Mouse (Mus musculus) left cerebral cortex, postnatal 25 days (tissue): ENCODE measurements around the gene Slc25a25. TPM values are rescaled to one million over a fixed set of nuclear protein-coding genes. Genes with fewer than 3 reads are reported as not detected.
A peak's percentile ranks its signal among the peaks of the same experiment; 100 is the strongest.

ENCODE experiments used
- DNase-seq, 2 experiments: peaks; one replicate each; pipeline ENCODE4 v3.0.0; 2022; ENCODE audit warnings: low spot score in 2 of 2, mixed read lengths in 1 of 2
- intact Hi-C: fragments of 180-260 bp; cut with DNase I; formaldehyde crosslinking; loops from one replicate; pipeline ENCODE4 v1.15.1; 2025
- total RNA-seq, 2 experiments: library from RNA; stranded (reverse); gene quantifications; 2 replicates each; pipeline ENCODE4 v1.2.3; 2021

Slc25a25 gene
- total RNA-seq, 2 experiments from 2014 or later: 59.0 to 64.8 TPM

DNA sequence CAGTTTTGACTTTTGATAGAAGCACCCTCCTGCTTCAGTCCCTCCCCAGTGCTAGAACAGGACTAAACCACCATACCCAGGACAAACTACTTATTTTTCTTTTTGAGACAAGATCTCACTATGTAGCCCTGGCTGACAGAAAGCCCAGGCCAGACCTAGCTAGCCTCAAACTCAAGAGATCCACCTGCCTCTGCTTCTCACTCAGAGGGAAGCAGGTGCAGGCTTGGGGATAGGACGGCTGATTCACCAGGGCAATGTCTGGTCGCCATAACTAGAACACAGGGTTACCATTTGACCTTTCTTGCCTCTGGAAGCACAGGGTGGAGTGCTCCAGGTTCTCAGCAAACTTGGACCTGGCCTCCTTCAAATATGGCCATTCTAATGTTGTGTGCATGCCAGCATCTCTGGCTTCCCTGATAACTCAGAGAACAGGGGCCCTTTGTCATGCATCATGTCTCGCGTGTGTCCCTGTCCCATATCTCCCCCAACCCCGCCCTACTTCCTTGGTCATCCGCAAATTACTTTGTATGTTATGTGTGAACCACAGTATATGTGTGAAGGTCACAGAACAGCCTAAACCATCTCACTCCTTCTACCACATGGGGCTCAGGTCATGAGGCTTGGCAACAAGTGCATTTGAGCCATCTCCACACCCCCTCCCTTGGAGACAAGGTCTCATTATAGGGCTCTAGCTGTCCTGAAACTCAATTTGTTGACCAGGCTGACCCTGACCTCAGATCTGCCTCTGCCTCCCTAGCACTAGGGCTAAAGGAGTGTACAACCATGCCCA, 38.3 kb downstream of the Slc25a25 start:
- no peak for DNase-seq
- intact Hi-C loops: no loop called here

DNA sequence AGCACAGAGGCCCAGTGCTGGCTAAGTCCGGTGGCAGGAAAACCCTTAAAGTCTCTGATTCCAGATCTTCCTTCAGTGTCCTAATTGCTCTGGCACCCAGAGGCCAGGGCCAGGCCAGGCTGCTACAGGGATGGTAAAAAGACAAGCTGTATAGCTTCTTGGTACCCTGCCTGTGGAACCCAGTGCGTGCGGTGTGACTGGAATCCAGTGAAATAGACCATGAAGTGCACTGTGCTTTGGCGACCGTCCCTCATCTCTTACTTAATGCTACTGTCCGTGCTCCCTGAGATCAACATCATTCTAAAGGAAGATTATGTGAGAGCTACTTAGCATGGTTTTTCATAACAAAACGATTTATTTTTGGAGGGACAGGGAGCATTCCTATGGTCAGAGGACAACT, 39.8 kb downstream of the Slc25a25 start:
- intact Hi-C loops: no loop called here
- DNase-seq: no peak

DNA sequence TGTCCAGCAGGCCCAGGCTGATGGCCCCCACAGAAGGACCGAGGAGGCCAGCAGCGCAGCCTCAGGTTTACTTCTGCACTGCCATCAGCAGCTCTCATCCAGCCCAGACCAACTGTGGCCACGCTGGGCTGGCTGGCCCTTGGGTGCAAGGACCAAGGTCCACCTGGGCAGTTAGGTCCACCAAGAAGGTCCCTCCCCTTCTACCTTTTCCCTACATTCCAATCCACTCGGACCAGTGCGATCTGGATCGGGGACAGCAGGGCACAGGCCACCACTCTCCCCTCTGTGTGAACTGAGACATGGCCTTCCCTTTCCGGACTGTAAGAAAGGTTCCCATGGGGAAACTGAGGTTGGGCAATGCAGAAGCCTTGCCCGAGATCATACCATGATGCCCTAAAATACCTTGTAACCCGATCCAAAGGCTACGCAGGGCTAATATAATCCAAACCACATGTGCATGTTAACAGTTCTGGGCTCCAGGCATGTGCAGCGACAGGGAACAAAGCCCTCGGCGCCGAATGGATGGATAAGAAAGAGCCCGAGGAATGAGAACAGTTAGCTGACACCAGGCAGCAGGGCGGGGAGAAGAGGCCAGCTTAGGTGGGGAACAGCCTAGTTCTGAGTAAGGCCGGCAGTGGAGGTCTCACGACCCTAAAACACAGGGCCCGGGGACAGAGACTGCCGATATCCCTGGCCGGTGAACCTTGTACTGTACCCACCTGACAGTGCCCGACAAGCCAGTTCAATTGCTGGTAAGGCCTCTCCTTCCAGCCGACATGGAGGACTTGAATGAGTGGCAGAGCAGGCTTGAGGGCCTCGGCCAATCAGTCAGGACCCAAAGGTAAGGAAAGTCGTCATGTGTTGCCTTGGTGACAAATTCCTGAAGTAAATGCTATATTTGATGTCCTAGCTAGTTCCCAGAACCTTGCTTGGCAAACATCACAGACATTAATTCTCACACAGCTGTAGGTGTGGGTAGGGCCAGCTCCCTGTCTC, 42.5 kb downstream of the Slc25a25 start:
- DNase-seq: no peak
- intact Hi-C loops: no loop called here

DNA sequence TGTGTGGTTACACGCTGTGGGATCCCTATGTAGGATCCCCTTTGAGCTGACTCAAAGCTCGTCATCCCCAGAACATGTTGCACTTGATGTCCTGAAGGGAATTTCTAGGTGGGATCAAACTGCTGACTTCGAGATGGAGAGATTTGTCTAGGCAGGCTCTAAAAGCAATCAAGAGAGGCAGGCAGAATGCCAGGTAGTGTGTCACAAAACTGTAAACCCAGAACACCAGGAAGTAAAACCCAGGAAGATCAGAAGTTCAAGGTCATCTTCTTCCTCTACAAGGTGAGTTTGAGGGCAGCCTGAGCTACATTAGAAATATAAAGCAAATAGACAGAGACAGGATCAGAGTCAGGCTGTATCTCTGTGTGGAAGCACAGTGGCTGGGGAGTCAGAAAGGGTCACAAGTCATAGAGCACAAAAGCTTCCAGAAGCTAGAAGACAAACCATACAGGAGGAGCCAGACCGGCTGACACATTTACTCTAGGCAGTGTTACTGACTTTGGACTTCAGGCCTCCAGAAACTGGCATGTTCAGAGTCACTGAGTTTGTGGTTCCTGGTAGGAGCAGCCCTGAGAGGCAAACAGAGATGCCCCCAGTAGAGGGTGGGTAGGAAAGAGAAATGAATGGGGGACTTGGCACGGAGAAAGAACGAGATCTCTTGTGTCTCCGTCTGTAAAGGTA, 44.0 kb downstream of the Slc25a25 start:
- intact Hi-C loops: no loop called here
- DNase-seq: no peak

DNA sequence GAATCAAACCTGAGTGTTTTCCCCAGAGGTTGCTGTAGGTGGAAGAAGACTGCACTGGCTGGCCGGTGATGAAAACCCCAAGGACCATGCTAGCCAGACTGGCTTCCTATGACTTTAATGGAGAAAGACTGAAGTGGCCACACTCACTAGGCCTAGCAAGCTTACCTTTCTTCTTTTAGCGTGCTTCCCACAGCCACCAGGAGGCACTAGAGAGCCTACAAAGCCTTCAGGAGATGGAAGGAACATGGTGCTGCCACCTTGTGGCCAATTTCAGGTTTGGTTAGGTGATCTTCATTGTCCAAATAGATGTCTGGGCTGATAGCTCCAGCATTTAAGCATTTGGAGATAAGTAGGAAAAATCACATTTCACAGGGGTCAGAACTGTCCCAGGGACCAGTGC, 46.6 kb downstream of the Slc25a25 start:
- DNase-seq: peak; percentile 96 to 97
- intact Hi-C loops: loop anchor here (1.0 to 2.0 kb wide), 2 partner anchors 83 to 162 kb away; no protein-coding TSS in a partner anchor

DNA sequence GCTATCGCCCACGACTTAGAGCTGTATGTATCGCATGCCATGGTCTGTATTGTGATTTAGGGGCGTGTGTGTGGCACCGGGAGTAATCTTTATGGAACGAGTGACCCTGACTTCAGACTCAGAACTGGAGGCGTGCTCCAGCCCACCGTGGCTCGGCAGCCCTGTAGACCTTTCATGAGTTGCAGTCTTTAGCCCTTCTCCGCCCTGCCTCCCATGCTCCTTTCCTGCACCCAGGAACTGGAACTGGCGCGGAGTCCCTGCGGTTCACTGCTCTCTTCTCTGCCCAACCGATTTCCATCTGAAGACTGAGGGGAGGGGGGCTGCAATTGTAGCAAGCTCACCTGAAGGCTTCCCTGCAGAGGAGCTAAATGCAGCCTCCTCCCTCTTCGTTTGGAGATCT, 54.5 kb downstream of the Slc25a25 start:
- intact Hi-C loops: no loop called here
- no peak for DNase-seq

DNA sequence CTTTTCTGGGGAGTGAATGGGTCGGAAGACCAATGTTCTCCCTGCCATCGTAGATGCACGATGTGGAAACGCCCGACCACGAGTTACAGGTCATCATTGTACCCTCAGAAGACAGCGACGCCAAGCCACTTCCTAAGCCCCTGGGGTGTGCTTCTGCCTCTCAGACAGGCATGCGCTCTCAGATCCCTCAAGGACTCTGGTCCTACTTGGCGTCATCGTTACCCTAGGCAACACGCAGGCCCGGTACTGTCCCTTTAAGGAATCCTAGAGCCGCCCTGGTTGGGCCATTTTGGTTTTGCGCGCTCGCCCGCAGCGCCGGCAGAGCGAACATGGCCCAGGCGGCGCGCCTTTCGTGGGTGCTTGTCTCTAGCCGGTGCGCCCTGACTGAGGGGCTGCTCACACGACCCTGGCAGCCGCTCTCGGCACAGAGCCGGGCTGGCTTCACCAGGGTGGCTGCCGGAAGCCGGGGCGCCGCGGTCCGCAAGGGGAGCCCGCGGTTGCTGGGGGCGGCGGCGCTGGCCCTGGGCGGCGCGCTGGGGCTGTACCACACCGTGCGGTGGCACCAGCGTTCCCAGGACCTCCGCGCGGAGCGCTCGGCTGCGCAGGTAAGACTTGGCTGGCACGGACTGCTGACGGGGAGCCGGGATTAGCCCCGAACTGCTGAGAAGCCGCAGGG, 55.2 kb downstream of the Slc25a25 start:
- peak; percentile 95 to 98 for DNase-seq
- intact Hi-C loops: no loop called here

DNA sequence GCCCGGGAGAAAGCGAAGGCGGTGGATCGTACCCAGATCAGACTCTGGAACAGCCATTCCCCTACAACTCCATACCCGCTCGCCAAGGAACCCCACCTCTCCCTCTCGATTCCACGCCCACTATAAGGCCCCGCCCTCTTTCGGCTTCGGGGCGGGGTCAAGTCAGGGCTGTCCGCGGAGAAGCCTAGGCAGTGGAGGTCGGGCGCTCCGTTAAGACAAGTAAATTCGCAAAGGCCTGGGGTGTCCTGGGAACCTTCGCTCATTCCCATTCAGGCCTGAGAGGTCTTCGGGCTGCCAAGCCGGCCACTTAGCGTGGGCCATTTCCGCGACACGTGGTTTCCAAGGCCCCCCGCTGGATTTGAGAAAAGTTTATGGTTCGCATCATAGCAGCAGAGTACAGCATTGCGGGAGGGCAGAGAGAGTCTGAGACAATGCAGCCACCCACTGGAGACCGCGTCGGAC, 55.7 kb downstream of the Slc25a25 start, which contains the start of gene Ptges2:
Gene Ptges2, plus strand, starts transcription at position 413 of the 462 bp plus-strand sequence.
- peak; percentile 94 for DNase-seq
- intact Hi-C loops: no loop called here

DNA sequence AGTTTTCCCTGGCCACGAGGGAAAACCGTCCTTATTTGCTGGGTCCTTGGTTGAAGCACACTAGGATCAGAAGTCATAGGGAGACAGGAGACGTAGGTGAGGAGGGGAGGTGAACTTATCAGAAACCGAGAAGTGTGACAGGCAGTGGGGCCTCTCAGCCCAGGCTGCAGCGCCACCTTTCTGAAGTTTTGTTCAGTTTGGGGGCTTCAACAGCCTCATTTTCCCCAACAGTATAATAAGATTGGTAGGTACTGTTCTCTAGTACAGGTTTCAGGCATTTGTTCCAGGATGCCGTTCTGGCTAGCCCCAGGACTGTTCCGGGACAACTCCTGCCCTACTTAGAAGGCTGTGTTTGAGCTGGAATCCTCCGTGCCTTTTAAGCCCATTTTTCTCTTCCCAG, 56.3 kb downstream of the Slc25a25 start:
- intact Hi-C loops: no loop called here
- no peak for DNase-seq

DNA sequence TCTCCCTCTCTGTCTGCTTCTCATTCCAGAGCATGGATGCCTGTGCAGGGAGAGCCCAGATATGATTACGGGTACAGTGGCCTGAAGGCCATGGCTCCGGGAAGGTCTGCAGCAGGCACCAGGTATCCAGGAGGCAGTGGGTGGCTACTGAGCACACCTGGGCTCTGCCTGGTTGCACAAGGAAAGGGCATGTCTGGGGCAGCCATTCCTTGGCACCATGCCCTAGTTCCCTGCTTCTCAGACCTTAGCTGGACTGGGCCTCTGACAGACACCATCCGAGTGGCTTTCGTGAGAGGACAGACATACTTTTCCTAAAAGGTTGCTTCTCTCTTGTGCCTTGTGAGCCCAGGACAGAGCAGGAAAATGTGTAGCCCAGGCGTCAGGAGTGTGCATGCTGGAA, 59.2 kb downstream of the Slc25a25 start:
- no peak for DNase-seq
- intact Hi-C loops: no loop called here

DNA sequence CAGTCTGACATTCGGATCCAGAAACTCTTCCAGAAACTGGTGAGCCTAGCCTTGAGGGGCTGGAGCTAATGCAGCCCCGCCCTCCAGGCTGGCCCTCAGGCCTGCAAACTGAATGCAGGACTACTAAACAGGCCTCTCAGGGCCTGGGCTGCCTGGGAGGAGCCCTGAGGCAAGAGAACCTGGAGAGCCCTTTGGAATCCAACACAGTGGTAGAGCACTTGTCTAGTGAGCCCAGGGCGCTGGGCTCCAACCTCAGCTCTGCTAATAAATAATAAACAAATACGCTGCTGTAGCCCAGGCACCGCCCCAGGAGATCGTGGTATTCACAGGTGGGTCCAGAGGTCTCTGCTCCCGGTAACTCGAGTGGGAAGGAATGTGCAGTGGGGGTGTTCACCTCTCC, 60.4 kb downstream of the Slc25a25 start:
- no peak for DNase-seq
- intact Hi-C loops: no loop called here

DNA sequence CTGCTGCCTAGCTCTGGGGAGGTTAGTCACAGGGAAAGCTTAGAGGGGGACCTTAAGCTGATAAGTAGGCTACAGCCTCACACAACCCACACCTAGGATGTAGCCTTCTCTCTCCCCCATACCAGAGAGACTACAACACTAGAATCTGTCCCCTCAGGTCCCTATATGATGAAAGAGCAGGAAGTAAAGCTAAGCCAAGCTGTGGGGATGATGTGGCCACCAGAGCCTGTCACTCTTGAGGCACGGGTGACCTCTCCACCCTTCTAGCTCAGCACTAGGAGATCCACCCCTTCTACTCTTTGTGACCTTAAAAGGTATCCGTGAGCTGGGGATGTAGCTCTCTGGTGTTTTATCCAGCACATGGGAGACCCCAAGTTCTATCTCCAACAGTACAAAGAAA, 62.1 kb downstream of the Slc25a25 start:
- intact Hi-C loops: no loop called here
- DNase-seq: no peak

DNA sequence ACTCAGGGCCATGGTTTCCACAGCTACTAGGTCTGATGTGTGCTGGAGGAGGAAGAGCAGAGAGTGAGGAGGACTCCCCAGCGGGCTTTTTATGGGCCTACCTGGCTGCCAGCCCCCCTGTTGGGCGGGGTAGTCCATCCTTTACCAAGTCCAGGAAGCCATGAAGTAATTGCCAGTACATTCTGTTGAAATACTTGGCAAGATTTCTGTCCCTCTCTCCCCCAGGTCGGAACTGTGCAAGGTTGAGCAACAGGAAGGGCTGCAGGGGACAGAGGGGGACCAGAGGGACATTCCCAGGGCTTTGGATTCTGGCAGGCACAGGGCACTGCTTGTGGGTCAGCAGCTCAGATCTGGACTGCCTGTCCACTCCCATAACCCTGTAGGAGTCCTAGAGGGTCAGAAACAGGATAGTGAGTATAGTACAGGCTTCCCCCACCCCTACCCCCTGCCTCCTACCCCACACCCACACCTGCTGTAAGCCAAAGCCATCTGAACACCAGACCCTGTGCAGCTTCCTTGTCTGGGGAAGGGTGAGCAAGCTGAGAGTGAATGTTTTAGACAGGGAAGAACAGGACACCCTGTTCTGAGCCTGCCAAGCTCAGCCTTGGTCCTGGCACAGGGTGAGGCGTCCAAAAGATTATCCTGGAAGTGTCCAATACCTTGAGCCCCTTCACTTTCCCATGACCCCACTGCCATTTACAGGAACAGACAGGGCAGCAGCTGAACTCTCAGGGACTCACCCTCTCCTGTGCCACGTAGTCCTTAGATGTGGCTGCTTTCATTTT, 63.3 kb downstream of the Slc25a25 start, which contains the start of gene Lcn2:
Gene Lcn2, minus strand, starts transcription at position 547 of the 785 bp plus-strand sequence.
- intact Hi-C loops: no loop called here

DNA sequence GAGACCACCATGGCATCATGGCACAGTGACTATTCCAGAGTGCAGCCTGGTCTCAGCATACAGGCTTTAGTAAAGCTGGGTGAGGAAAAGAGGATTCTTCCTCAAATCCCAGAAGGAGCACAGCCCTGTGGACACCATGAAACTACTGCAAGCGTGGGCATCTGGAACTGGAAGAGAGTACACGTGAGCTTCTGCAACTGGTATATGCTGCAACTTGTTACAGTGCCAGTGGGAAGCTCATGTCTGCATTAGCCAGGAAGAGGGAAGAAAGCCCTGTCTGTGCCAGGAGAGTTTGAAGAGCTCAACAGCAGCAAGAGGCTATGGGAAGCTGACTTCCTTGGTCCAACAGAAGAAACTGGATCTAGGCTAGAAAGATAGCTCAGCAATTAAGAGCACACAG, 68.6 kb downstream of the Slc25a25 start:
- DNase-seq: peak; percentile 18 to 63
- intact Hi-C loops: no loop called here

More for the DNA sequence above, 63.3 kb downstream of the Slc25a25 start, which contains the start of gene Lcn2:
- no peak for DNase-seq

DNA sequence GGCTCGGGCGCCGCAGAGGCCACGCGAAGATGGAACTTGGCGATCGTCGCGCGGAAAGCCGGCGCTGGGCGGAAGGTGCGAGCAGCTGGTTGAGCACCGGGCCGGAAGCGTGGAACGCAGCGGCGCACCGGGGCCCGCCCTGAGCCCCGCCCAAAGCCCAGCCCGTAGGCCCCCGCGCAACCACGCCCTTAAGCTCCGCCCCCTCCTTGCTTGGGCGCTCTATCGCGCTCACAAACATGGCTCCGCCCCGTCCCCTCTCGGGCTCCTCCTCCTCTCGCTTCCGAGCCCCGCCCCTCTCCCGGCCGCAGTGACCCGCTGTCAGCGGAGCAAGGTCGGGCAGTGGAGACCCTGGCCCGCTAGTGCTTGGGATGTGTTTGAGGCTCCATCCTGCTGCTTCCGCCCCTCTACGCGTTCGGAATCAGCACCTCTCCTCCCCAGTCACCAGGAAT, 69.4 kb downstream of the Slc25a25 start, which contains the start of gene 1110008P14Rik:
Gene 1110008P14Rik, minus strand, starts transcription at position 164 of the 449 bp plus-strand sequence.
- intact Hi-C loops: loop anchor here (1.0 kb wide), 1 partner anchor 18 kb away; no protein-coding TSS in a partner anchor
- peak; percentile 92 to 95 for DNase-seq

DNA sequence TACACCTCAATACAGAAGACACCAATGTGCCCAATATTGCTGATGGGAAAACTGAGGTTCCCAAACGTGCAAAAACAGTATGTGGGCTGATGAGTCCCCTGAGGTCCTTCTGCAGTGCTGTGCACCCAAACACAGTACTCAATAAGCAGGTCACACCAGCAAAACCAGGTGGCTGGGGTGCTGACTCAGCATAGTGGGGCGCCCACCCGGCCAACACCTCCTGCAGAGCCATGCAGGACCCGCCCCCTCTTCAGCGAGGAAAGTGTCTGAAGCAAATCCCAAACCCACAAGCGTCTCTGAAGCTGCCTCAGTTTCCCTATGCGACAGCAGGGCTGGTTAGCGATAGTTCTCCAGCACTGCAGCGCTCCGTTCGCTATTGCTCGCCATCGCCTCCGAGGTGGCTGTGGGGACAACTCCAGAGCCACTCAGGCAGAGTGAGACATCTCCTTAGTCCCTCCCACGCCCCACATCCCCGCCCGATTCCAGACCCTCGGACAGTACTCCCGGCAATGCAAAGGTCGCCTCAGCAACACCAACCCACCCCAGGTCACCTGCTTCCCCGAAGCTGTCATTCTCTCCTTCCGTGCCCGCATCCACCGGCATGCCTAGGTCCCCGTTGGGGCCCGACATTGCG, 70.0 kb downstream of the Slc25a25 start:
- DNase-seq: peak in 1 of 2 experiments; percentile 64
- intact Hi-C loops: loop anchor here (1.0 kb wide), 1 partner anchor 18 kb away; no protein-coding TSS in a partner anchor

DNA sequence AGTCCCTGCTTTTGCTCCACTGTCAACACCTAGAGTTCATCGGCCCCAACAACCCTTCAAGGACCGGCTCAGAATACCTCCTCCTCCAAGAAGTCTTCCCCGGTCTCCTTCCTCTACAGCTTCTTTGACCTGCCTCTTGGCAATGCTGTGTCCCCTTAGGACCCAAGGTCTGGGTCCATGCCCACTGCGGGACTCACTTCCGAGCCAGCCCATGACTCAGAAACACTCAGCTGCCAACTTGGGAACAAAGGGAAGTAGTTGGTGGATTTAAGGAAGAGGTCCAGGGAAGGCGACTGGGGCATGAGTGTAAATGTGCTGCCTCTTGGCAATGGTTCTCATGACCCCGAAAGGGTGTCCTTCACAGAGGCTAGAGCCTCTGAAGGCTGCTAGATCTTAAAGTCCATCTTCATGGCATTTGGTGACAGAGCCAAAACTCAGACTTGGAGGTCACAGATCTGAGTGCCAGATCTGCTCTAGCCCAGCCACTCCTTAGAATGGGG, 71.2 kb downstream of the Slc25a25 start:
- no peak for DNase-seq
- intact Hi-C loops: no loop called here
